In the genomic region with DNA sequence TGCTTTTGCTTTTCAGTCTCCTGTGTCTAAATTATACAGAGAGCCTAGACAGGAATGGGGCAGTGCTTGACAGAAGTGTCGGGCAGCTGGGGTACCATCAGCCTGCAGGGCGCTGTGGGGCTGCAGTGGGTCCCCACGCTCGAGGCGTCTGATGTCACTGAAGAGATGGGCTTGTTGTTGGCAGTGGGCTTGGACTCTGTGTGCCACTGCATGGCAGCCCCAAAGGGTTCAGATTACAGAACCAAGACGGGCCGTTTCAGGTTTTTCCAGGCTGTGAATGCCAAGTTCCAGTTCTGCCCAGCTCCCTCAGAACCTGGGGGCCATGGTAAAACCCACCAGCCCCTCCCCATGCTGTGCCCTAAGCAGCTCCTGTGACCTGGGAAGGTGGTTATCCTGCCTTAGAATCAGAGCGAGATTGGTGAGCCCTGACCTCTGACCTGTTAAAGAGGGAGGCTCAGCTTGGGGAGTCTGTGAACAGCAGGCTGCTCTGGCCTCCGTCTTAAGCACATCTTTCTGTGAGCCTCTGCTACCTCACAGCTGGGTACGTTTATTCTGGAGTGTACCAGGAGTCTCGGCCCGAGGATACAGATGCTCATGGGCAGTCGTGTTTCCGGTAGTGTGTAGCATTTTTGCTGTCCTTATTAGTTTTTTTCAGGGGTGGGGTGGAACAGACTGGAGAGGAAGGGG, we compare ENCODE assay signal across 11 mouse cellular contexts. TPM values are rescaled to one million over a fixed set of nuclear protein-coding genes. Genes with fewer than 3 reads are reported as not detected.
DNase-seq lines count a peak whose midpoint lies in the region; ATAC-seq and TF ChIP-seq lines count a peak whose summit lies in the region.
"Had no signal": no experiment of that assay in that cellular context is flagged by ENCODE, and none has a peak within 500 bp of the region (broad histone marks: within the 10 kb centered on the region; RNA-seq: fewer than 3 reads in every experiment).

No protein-coding gene starts in this region.

- peak overlapping the region; percentile 87 for H3K27ac ChIP-seq in heart, adult 2 months
- peak overlapping the region; percentile 80 for H3K27ac ChIP-seq in lung, embryonic 16.5 days (ENCODE audit: low read length)
- H3K27ac ChIP-seq in hindbrain, embryonic 16.5 days (ENCODE audit: low read depth, low read length) = peak overlapping the region; percentile 48
- H3K27ac ChIP-seq in stomach, embryonic 14.5 days (ENCODE audit: low read length) = peak overlapping the region; percentile 62; the same call in 1 of the 2 replicates
- H3K27ac ChIP-seq: liver, embryonic 14.5 days had no signal

- H3K79me2 ChIP-seq in heart, adult 2 months (replicated peaks; ENCODE audit: control insufficient read depth, insufficient read depth, low read length) = no peaks in the 10 kb centered on the region

- ATAC-seq in lung, embryonic 16.5 days (ENCODE audit: low read depth) = no peak
- ATAC-seq in hindbrain, embryonic 16.5 days = no peak
- ATAC-seq in stomach, embryonic 14.5 days (ENCODE audit: insufficient number of reproducible peaks, insufficient read depth, low FRiP score, low read depth) = no peak; the same call in 1 of the 2 replicates
- no peak for ATAC-seq in activated CD4-positive, CD25-positive, alpha-beta regulatory T cell, adult 4 months

- H3K4me1 ChIP-seq in heart, adult 2 months (ENCODE audit: control insufficient read depth, insufficient read depth, low read length) = peaks cover 31% of the 10 kb centered on the region
- peaks cover 51% of the 10 kb centered on the region for H3K4me1 ChIP-seq in lung, embryonic 16.5 days (replicated peaks; ENCODE audit: control insufficient read depth, insufficient read depth, low read length)
- H3K4me1 ChIP-seq in hindbrain, embryonic 16.5 days (ENCODE audit: control insufficient read depth, insufficient read depth, low read depth, low read length) = peaks cover 8% of the 10 kb centered on the region
- H3K4me1 ChIP-seq in stomach, embryonic 14.5 days (ENCODE audit: control insufficient read depth, insufficient read depth, low read length) = peaks cover 47% of the 10 kb centered on the region

- H3K4me2 ChIP-seq in lung, embryonic 16.5 days (ENCODE audit: low read depth, low read length) = no peak overlapping the region
- H3K4me2 ChIP-seq in hindbrain, embryonic 16.5 days (ENCODE audit: low read length) = no peak overlapping the region
- H3K4me2 ChIP-seq in stomach, embryonic 14.5 days (replicated peaks; ENCODE audit: low read depth, low read length) = 0 out of 2 replicates have a peak overlapping the region, but pooled peaks have one; percentile 10

- H3K36me3 ChIP-seq in heart, adult 2 months (ENCODE audit: control insufficient read depth, insufficient read depth, low read length) = no peaks in the 10 kb centered on the region
- H3K36me3 ChIP-seq in lung, embryonic 16.5 days (ENCODE audit: control insufficient read depth, insufficient read depth, low read length) = no peaks in the 10 kb centered on the region
- no peaks in the 10 kb centered on the region for H3K36me3 ChIP-seq in hindbrain, embryonic 16.5 days (ENCODE audit: control insufficient read depth, insufficient read depth, low read length)
- no peaks in the 10 kb centered on the region for H3K36me3 ChIP-seq in stomach, embryonic 14.5 days (ENCODE audit: control insufficient read depth, insufficient read depth, low read length)

- TF ChIP-seq POLR2A in heart, adult 2 months (IDR thresholded peaks at IDR 0.05; ENCODE audit: insufficient read depth, low read depth, low read length) = no peak

- H3K27me3 ChIP-seq in heart, adult 2 months (ENCODE audit: control insufficient read depth, insufficient read depth, low read length) = no peaks in the 10 kb centered on the region
- no peaks in the 10 kb centered on the region for H3K27me3 ChIP-seq in lung, embryonic 16.5 days (ENCODE audit: control insufficient read depth, insufficient read depth, low read depth, low read length)
- no peaks in the 10 kb centered on the region for H3K27me3 ChIP-seq in hindbrain, embryonic 16.5 days (replicated peaks; ENCODE audit: control insufficient read depth, insufficient read depth, low read length)
- no peaks in the 10 kb centered on the region for H3K27me3 ChIP-seq in stomach, embryonic 14.5 days (ENCODE audit: control insufficient read depth, insufficient read depth, low read length)

- intact Hi-C loops in heart, adult 2 months (cut with DNase I) = loop anchor here (1.0 to 5.0 kb wide), 6 partner anchors 13 to 345 kb away; no protein-coding TSS in a partner anchor
- intact Hi-C loops in left cerebral cortex, postnatal 4 days (cut with DNase I) = loop anchor here (10.0 kb wide), 1 partner anchor 347 kb away; no protein-coding TSS in a partner anchor

- no peak for TF ChIP-seq CTCF in heart, adult 2 months (IDR thresholded peaks at IDR 0.05)

- no peak for TF ChIP-seq EP300 in heart, adult 2 months (IDR thresholded peaks at IDR 0.05; ENCODE audit: insufficient read depth, low read depth, low read length)

- no peak overlapping the region for H3K4me3 ChIP-seq in heart, adult 2 months
- H3K4me3 ChIP-seq in lung, embryonic 16.5 days (ENCODE audit: low read length) = no peak overlapping the region
- H3K4me3 ChIP-seq in hindbrain, embryonic 16.5 days (ENCODE audit: low read length) = no peak overlapping the region
- H3K4me3 ChIP-seq in stomach, embryonic 14.5 days (ENCODE audit: low read depth, low read length) = no peak overlapping the region

- no peak overlapping the region for H3K9ac ChIP-seq in heart, adult 2 months (ENCODE audit: low read depth, low read length)
- peak overlapping the region; percentile 5; the same call in 1 of the 2 replicates for H3K9ac ChIP-seq in lung, embryonic 16.5 days (ENCODE audit: low read length)
- H3K9ac ChIP-seq in hindbrain, embryonic 16.5 days (ENCODE audit: low read depth, low read length) = peak overlapping the region; percentile 17; the same call in 1 of the 2 replicates
- H3K9ac ChIP-seq in stomach, embryonic 14.5 days (replicated peaks; ENCODE audit: low read depth, low read length) = no peak overlapping the region
- H3K9ac ChIP-seq: liver, embryonic 14.5 days had no signal

- no peaks in the 10 kb centered on the region for H3K9me3 ChIP-seq in lung, embryonic 16.5 days (ENCODE audit: control insufficient read depth, low read length)
- H3K9me3 ChIP-seq in hindbrain, embryonic 16.5 days (ENCODE audit: control insufficient read depth, low read length) = no peaks in the 10 kb centered on the region
- H3K9me3 ChIP-seq in stomach, embryonic 14.5 days (ENCODE audit: control insufficient read depth, low read depth, low read length) = no peaks in the 10 kb centered on the region

- WGBS in heart, adult 2 months = 51% methylated on average over 14 of the region's 14 CpGs
- 43% methylated on average over 14 of the region's 14 CpGs for WGBS in lung, embryonic 16.5 days
- WGBS in hindbrain, embryonic 16.5 days = 45% methylated on average over 14 of the region's 14 CpGs
- WGBS in stomach, embryonic 14.5 days = 45% methylated on average over 14 of the region's 14 CpGs

- DNase-seq in heart, adult 2 months = peak in 1 of 2 experiments; percentile 44
- no peak for DNase-seq in heart, adult 9 months (ENCODE audit: low spot score in 2 of 2)
- no peak for DNase-seq in lung, postnatal 14 days
- DNase-seq in left cerebral cortex, postnatal 4 days = no peak
- DNase-seq: thymus, postnatal 14 days had no signal

RNA-seq across cellular contexts. Expression of a gene that starts 47.1 kb away (rescaled TPM):
- total RNA-seq in heart, adult 2 months (2021) = 10 to 100 TPM; 13.8 to 13.9 TPM
- 22.0 and 26.6 TPM in 2 replicates for polyA plus RNA-seq in heart, adult 2 months (2012; rRNA removed)
- polyA plus RNA-seq in lung, embryonic 16.5 days (2015; fragmentation: Nextera tagmentation; extraction: Ambion mirVana) = 15.9 and 18.8 TPM in 2 replicates
- polyA plus RNA-seq in hindbrain, embryonic 16.5 days (2015; fragmentation: Nextera tagmentation; extraction: Ambion mirVana) = 56.2 and 56.4 TPM in 2 replicates
- 15.3 and 19.2 TPM in 2 replicates for polyA plus RNA-seq in stomach, embryonic 14.5 days (2014; fragmentation: Nextera tagmentation; extraction: Ambion mirVana)
- total RNA-seq in left cerebral cortex, postnatal 4 days (2021) = 10 to 100 TPM; 34.6 TPM
- 1 to 10 TPM; 4.2 to 4.6 TPM for polyA plus RNA-seq in activated CD4-positive, CD25-positive, alpha-beta regulatory T cell, adult 4 months (2017; shearing (Covaris generic))

RNA-seq across cellular contexts. Expression of a gene that starts 58.1 kb away (rescaled TPM):
- not detected for total RNA-seq in heart, adult 2 months (2021)
- not detected in 2 replicates for polyA plus RNA-seq in heart, adult 2 months (2012; rRNA removed)
- not detected in 2 replicates for polyA plus RNA-seq in lung, embryonic 16.5 days (2015; fragmentation: Nextera tagmentation; extraction: Ambion mirVana)
- polyA plus RNA-seq in hindbrain, embryonic 16.5 days (2015; fragmentation: Nextera tagmentation; extraction: Ambion mirVana) = 0.24 and 0.29 TPM in 2 replicates
- not detected in 2 replicates for polyA plus RNA-seq in stomach, embryonic 14.5 days (2014; fragmentation: Nextera tagmentation; extraction: Ambion mirVana)
- total RNA-seq in left cerebral cortex, postnatal 4 days (2021) = not detected
- not detected for polyA plus RNA-seq in activated CD4-positive, CD25-positive, alpha-beta regulatory T cell, adult 4 months (2017; shearing (Covaris generic))
- total RNA-seq: gastrocnemius, postnatal 4 days had no signal

Comparison
In these comparisons a context has a peak if more than half of its experiments do, and no peak if none do; other contexts are left out.
1. H3K9ac ChIP-seq: peak in lung, embryonic 16.5 days (single experiment) and hindbrain, embryonic 16.5 days (single experiment); none in heart, adult 2 months (single experiment) and stomach, embryonic 14.5 days (single experiment).
2. Peak in every context shown above with its lines, with median percentiles within 50 percentile points of each other: H3K27ac ChIP-seq.